Mouse (Mus musculus) cerebellum, adult 9-11 months (tissue): ENCODE data around the gene Rpap1.
"Not testable (repeated sequence)": the region's sequence is repeated elsewhere in the genome, so short reads cannot be mapped to it uniquely, and the experiment has no call there.

Experiments
- DNase-seq: peaks from one replicate; pipeline ENCODE4 v3.0.0; 2022

Rpap1 gene

GRCm38 (mm10) chr2:119737124-119737523 lies 50.2 kb downstream of the Rpap1 start:
- no peak for DNase-seq

GRCm38 (mm10) chr2:119730735-119731134 lies 56.6 kb downstream of the Rpap1 start:
- DNase-seq, result no peak

DNA sequence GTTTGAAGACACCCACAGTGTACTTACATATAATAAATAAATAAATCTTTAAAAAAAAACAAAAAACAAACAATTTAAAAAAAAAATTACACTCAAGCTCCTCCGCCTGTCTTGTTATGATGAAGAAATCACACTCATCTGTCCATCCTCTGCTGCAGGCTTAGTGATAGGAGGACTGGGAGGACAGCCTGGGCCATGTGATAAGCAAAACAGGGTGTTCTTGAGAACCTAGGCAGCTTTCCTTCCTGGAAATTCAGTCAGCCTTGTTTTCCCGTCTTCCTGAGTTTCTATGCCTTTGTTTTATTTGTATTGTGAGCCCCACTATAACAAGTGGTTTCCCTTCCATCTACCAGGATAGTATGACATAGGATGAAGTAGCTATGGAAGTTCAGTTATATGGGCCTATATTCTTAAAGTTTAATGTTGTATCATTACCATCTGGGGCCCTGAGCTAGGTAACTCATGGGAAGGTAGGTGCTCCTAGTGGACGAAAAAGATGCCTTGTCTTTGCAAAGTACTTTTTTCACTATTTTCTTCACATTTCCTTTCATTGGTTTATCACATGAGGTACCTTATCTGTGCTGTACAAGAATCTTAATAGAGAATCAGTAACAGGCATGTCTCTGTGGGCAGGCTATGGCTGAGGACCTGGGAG lies 59.4 kb downstream of the Rpap1 start:
- DNase-seq, result no peak

- DNase-seq, result no peak
Measured at GRCm38 (mm10) chr2:119721070-119721469, 66.3 kb downstream of the Rpap1 start.

DNA sequence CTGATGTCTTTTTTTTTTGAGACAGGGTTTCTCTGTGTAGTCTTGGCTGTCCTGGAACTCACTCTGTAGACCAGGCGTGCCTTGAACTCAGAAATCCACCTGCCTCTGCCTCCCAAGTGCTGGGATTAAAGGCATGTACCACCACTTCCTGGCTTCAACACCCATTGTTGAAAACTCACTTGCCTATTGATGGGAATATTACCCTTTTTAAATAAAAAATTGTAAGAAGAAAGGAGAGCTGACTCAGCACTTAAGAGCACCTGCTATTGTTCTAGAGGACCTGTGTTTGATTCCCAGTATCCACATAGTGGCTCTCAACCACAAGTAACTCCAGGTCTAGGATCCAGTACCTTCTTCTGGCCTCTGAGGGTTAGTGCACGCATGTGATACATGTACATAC lies 71.5 kb downstream of the Rpap1 start:
- not testable (repeated sequence) for DNase-seq
